Mouse (Mus musculus): Measurements from ENCODE around the gene Zfp523. TPM values are rescaled to one million over a fixed set of nuclear protein-coding genes. Genes with fewer than 3 reads are reported as not detected.

Gene Zfp523
- total and polyA plus RNA-seq, 3 experiments, result 29.5 to 53.0 TPM; not detected in 1

GRCm38 (mm10) chr17:28231026-28231736, 54.3 kb downstream of the Zfp523 start:
- Histone ChIP-seq H3K27ac (ENCODE audit: control insufficient read depth, low read depth, low read length) (peak overlapping the region; percentile 14), H3K4me3 (ENCODE audit: control insufficient read depth in 1 of 2, insufficient read depth in 1 of 2, low read depth in 2 of 2, low read length in 2 of 2) (no peak overlapping the region), H3K36me3 (ENCODE audit: control insufficient read depth in 1 of 2, insufficient read depth in 2 of 2, low read length in 2 of 2) (peaks cover 2 to 10% of the 10 kb centered on the region in 2 experiments), H3K9ac (ENCODE audit: control insufficient read depth, low read depth, low read length, poor library complexity, severe bottlenecking) (no peak overlapping the region), H3K4me1 (ENCODE audit: control insufficient read depth in 1 of 2, insufficient read depth in 2 of 2, low read length in 2 of 2) (peaks cover 4 to 13% of the 10 kb centered on the region in 2 experiments; a peak in 3 of 4 replicates), H3K9me3 (replicated peaks; ENCODE audit: insufficient read depth, low read length) (no peaks in the 10 kb centered on the region), H3K27me3 (ENCODE audit: control insufficient read depth in 1 of 2, insufficient read depth in 2 of 2, low read length in 2 of 2) (no peaks in the 10 kb centered on the region), H3K79me2 (ENCODE audit: control insufficient read depth, insufficient read depth, low read length, poor library complexity) (peaks cover 7% of the 10 kb centered on the region)
- DNase-seq (ENCODE audit: low read depth, low spot score), result no peak
- peak; percentile 14; the same call in 1 of the 2 replicates for TF ChIP-seq ZMIZ1 (IDR thresholded peaks at IDR 0.05; ENCODE audit: low read depth, low read length)
- TF ChIP-seq ELF1 (IDR thresholded peaks at IDR 0.05; ENCODE audit: low read depth, low read length), result no peak

GRCm38 (mm10) chr17:28232475-28233060, 55.6 kb downstream of the Zfp523 start, which contains the start of gene Ppard:
Gene Ppard (plus strand): TSS chr17:28232700.
- H3K4me1 ChIP-seq (ENCODE audit: control insufficient read depth in 1 of 2, insufficient read depth in 2 of 2, low read length in 2 of 2), result peaks cover 4 to 22% of the 10 kb centered on the region in 2 experiments; a peak in 3 of 4 replicates
- peak within 1 kb of the TSS; percentile 87 for H3K9ac ChIP-seq (ENCODE audit: control insufficient read depth, low read depth, low read length, poor library complexity, severe bottlenecking)
- H3K27ac ChIP-seq (ENCODE audit: control insufficient read depth, low read depth, low read length), result peak within 1 kb of the TSS; percentile 50
- peaks cover 0 to 10% of the 10 kb centered on the region in 2 experiments; a peak in 3 of 4 replicates for H3K36me3 ChIP-seq (ENCODE audit: control insufficient read depth in 1 of 2, insufficient read depth in 2 of 2, low read length in 2 of 2)
- H3K79me2 ChIP-seq (ENCODE audit: control insufficient read depth, insufficient read depth, low read length, poor library complexity), result peaks cover 7% of the 10 kb centered on the region
- peak; percentile 97 for DNase-seq (ENCODE audit: low read depth, low spot score)
- H3K27me3 ChIP-seq (ENCODE audit: control insufficient read depth in 1 of 2, insufficient read depth in 2 of 2, low read length in 2 of 2), result no peaks in the 10 kb centered on the region
- no peaks in the 10 kb centered on the region for H3K9me3 ChIP-seq (replicated peaks; ENCODE audit: insufficient read depth, low read length)
- H3K4me3 ChIP-seq (ENCODE audit: control insufficient read depth in 1 of 2, insufficient read depth in 1 of 2, low read depth in 2 of 2, low read length in 2 of 2), result peak within 1 kb of the TSS; percentile 83 to 89
- peak; percentile 54; the same call in 1 of the 2 replicates for TF ChIP-seq NELFE (IDR thresholded peaks at IDR 0.05; ENCODE audit: low read depth, low read length)
- no peak for TF ChIP-seq MAFK (IDR thresholded peaks at IDR 0.05; ENCODE audit: borderline replicate concordance, low read depth, low read length)
- TF ChIP-seq ZC3H11A (IDR thresholded peaks at IDR 0.05; ENCODE audit: low read depth, low read length), result peak; percentile 12; the same call in 1 of the 2 replicates
- no peak for TF ChIP-seq MEF2A (IDR thresholded peaks at IDR 0.05; ENCODE audit: extremely low read depth, insufficient replicate concordance, low read depth, low read length, poor library complexity, severe bottlenecking)
- TF ChIP-seq HCFC1 (IDR thresholded peaks at IDR 0.05; ENCODE audit: low read depth, low read length), result peak; percentile 63; the same call in 1 of the 2 replicates
- no peak for TF ChIP-seq ZKSCAN1 (IDR thresholded peaks at IDR 0.05; ENCODE audit: low read depth, low read length)
- TF ChIP-seq GATA1 (IDR thresholded peaks at IDR 0.05; ENCODE audit: low read depth, low read length), result no peak
- peak; percentile 75 to 96 (median 94) for TF ChIP-seq CTCF (IDR thresholded peaks at IDR 0.05 in 2 of 3, conservative IDR thresholded peaks at IDR 0.05 in 1 of 3; ENCODE audit: control insufficient read depth in 1 of 3, insufficient read depth in 1 of 3, low read depth in 2 of 3, low read length in 3 of 3, poor library complexity in 1 of 3, severe bottlenecking in 1 of 3)
- TF ChIP-seq POLR2AphosphoS5 (IDR thresholded peaks at IDR 0.05; ENCODE audit: borderline replicate concordance, low read depth, low read length), result no peak
- 0 out of 2 replicates have a peak, but pooled peaks have one; percentile 24 for TF ChIP-seq POLR2AphosphoS2 (IDR thresholded peaks at IDR 0.05; ENCODE audit: low read length)
- peak; percentile 24; the same call in 1 of the 2 replicates for TF ChIP-seq SIN3A (IDR thresholded peaks at IDR 0.05; ENCODE audit: low read length)
- no peak for TF ChIP-seq MYB (IDR thresholded peaks at IDR 0.05; ENCODE audit: low read depth, low read length)
- TF ChIP-seq CHD1 (IDR thresholded peaks at IDR 0.05; ENCODE audit: low read depth, low read length), result no peak
- TF ChIP-seq USF1 (IDR thresholded peaks at IDR 0.05; ENCODE audit: low read depth, low read length), result 0 out of 2 replicates have a peak, but pooled peaks have one; percentile 18
- no peak for TF ChIP-seq BHLHE40 (IDR thresholded peaks at IDR 0.05; ENCODE audit: borderline replicate concordance, low read depth, low read length)
- no peak for TF ChIP-seq TCF12 (IDR thresholded peaks at IDR 0.05; ENCODE audit: low read depth, low read length)
- no peak for TF ChIP-seq TAL1 (IDR thresholded peaks at IDR 0.05; ENCODE audit: low read length)
- peak; percentile 61 to 68; a peak in 3 of 4 replicates for TF ChIP-seq POLR2A (IDR thresholded peaks at IDR 0.05; ENCODE audit: control insufficient read depth in 1 of 2, insufficient read depth in 1 of 2, low read depth in 1 of 2, low read length in 2 of 2, poor library complexity in 1 of 2)
- no peak for TF ChIP-seq MYC (IDR thresholded peaks at IDR 0.05; ENCODE audit: low read depth, low read length)
- no peak for TF ChIP-seq GABPA (IDR thresholded peaks at IDR 0.05; ENCODE audit: low read depth, low read length)
- TF ChIP-seq MXI1 (IDR thresholded peaks at IDR 0.05; ENCODE audit: low read depth, low read length), result 0 out of 2 replicates have a peak, but pooled peaks have one; percentile 1
- TF ChIP-seq SMC3 (IDR thresholded peaks at IDR 0.05; ENCODE audit: low read depth, low read length), result peak; percentile 69
- TF ChIP-seq ZMIZ1 (IDR thresholded peaks at IDR 0.05; ENCODE audit: low read depth, low read length), result 0 out of 2 replicates have a peak, but pooled peaks have one; percentile 47
- no peak for TF ChIP-seq ZNF384 (IDR thresholded peaks at IDR 0.05; ENCODE audit: low read depth, low read length)
- 0 out of 2 replicates have a peak, but pooled peaks have one; percentile 17 for TF ChIP-seq TBP (IDR thresholded peaks at IDR 0.05; ENCODE audit: low read depth, low read length)
- TF ChIP-seq RCOR1 (IDR thresholded peaks at IDR 0.05; ENCODE audit: low read depth, low read length), result no peak
- TF ChIP-seq UBTF (IDR thresholded peaks at IDR 0.05; ENCODE audit: borderline replicate concordance, insufficient read depth, low read depth, low read length), result 0 out of 2 replicates have a peak, but pooled peaks have one; percentile 17
